ENCODE assay signal across 25 mouse cellular contexts in genomic region chrX:12241751-12242150, GRCm38 (mm10).
DNase-seq lines count a peak whose midpoint lies in the region; ATAC-seq and TF ChIP-seq lines count a peak whose summit lies in the region.
"Had no signal": no experiment of that assay in that cellular context is flagged by ENCODE, and none has a peak within 500 bp of the region (broad histone marks: within the 10 kb centered on the region; RNA-seq: fewer than 3 reads in every experiment).

No protein-coding gene starts in this region.

- no peak overlapping the region for H3K4me2 ChIP-seq in hindbrain, postnatal 0 days (ENCODE audit: low read depth, low read length)
- H3K4me2 ChIP-seq in hindbrain, embryonic 14.5 days (replicated peaks), result no peak overlapping the region
- no peak overlapping the region for H3K4me2 ChIP-seq in lung, embryonic 14.5 days
- H3K4me2 ChIP-seq: kidney, embryonic 15.5 days; limb, embryonic 13.5 days; liver, embryonic 12.5 days; midbrain, embryonic 11.5 days; neural tube, embryonic 12.5 days; stomach, embryonic 15.5 days had no signal

- DNase-seq in hindbrain, postnatal 0 days (ENCODE audit: low spot score), result peak; percentile 25
- no peak for DNase-seq in hindbrain, embryonic 14.5 days (ENCODE audit: low spot score)
- DNase-seq in lung, embryonic 14.5 days, result peak; percentile 36
- DNase-seq in lung, postnatal 14 days, result no peak
- peak; percentile 16 for DNase-seq in retina, postnatal 1 day
- no peak for DNase-seq in retina, embryonic 14.5 days (ENCODE audit: low spot score)
- no peak for DNase-seq in ovary, postnatal 36 days (ENCODE audit: low spot score)
- DNase-seq: adrenal gland, adult 8-10 months; B cell, adult 2 months; cerebellum, adult 9-10 months; layer of hippocampus, postnatal 36 days; lung, adult 2 months; thymus, postnatal 25 days had no signal

- H3K27ac ChIP-seq in hindbrain, postnatal 0 days, result no peak overlapping the region
- no peak overlapping the region for H3K27ac ChIP-seq in hindbrain, embryonic 14.5 days
- H3K27ac ChIP-seq in lung, embryonic 14.5 days (ENCODE audit: low read depth), result no peak overlapping the region
- H3K27ac ChIP-seq: forebrain, embryonic 10.5 days; heart, embryonic 10.5 days; kidney, embryonic 15.5 days; limb, embryonic 13.5 days; liver, embryonic 12.5 days; neural tube, embryonic 12.5 days; stomach, embryonic 15.5 days had no signal

- WGBS in hindbrain, postnatal 0 days, result 34% methylated on average over 4 of the region's 4 CpGs
- WGBS in hindbrain, embryonic 14.5 days, result 41% methylated on average over 4 of the region's 4 CpGs
- 34% methylated on average over 4 of the region's 4 CpGs for WGBS in lung, embryonic 14.5 days

- no peak for TF ChIP-seq CTCF in hindbrain, postnatal 0 days (IDR thresholded peaks at IDR 0.05; ENCODE audit: low read depth)
- TF ChIP-seq CTCF in lung, embryonic 14.5 days (IDR thresholded peaks at IDR 0.05; ENCODE audit: low read depth), result no peak

- no peaks in the 10 kb centered on the region for H3K4me1 ChIP-seq in hindbrain, postnatal 0 days (ENCODE audit: insufficient read depth, low read length)
- H3K4me1 ChIP-seq in hindbrain, embryonic 14.5 days (replicated peaks; ENCODE audit: control insufficient read depth, insufficient read depth, low read length), result no peaks in the 10 kb centered on the region
- H3K4me1 ChIP-seq in lung, embryonic 14.5 days (ENCODE audit: insufficient read depth), result no peaks in the 10 kb centered on the region
- H3K4me1 ChIP-seq: forebrain, embryonic 10.5 days; heart, embryonic 10.5 days; kidney, embryonic 15.5 days; limb, embryonic 13.5 days; liver, embryonic 12.5 days; neural tube, embryonic 12.5 days; stomach, embryonic 15.5 days had no signal

- H3K36me3 ChIP-seq in hindbrain, postnatal 0 days (ENCODE audit: insufficient read depth, low read length), result no peaks in the 10 kb centered on the region
- no peaks in the 10 kb centered on the region for H3K36me3 ChIP-seq in hindbrain, embryonic 14.5 days (replicated peaks; ENCODE audit: control insufficient read depth, insufficient read depth)
- H3K36me3 ChIP-seq in lung, embryonic 14.5 days (ENCODE audit: insufficient read depth), result no peaks in the 10 kb centered on the region
- H3K36me3 ChIP-seq: forebrain, embryonic 10.5 days; G1E; heart, embryonic 10.5 days; kidney, embryonic 15.5 days; limb, embryonic 13.5 days; liver, embryonic 12.5 days; neural tube, embryonic 12.5 days; stomach, embryonic 15.5 days had no signal

- no peaks in the 10 kb centered on the region for H3K9me3 ChIP-seq in hindbrain, postnatal 0 days (ENCODE audit: low read length)
- H3K9me3 ChIP-seq in hindbrain, embryonic 14.5 days (ENCODE audit: control insufficient read depth, low read length), result no peaks in the 10 kb centered on the region
- H3K9me3 ChIP-seq in lung, embryonic 14.5 days (ENCODE audit: low read depth, low read length), result no peaks in the 10 kb centered on the region
- H3K9me3 ChIP-seq: forebrain, embryonic 10.5 days; G1E; heart, embryonic 10.5 days; kidney, embryonic 15.5 days; limb, embryonic 13.5 days; liver, embryonic 12.5 days; stomach, embryonic 15.5 days had no signal

- no peaks in the 10 kb centered on the region for H3K27me3 ChIP-seq in hindbrain, postnatal 0 days (ENCODE audit: insufficient read depth, low read length)
- H3K27me3 ChIP-seq in hindbrain, embryonic 14.5 days (ENCODE audit: control insufficient read depth, insufficient read depth, low read length), result no peaks in the 10 kb centered on the region
- H3K27me3 ChIP-seq in lung, embryonic 14.5 days (ENCODE audit: insufficient read depth, low read length), result no peaks in the 10 kb centered on the region
- H3K27me3 ChIP-seq: CH12.LX; kidney, embryonic 15.5 days; limb, embryonic 13.5 days; liver, embryonic 12.5 days; neural tube, embryonic 12.5 days; stomach, embryonic 15.5 days had no signal

- no peak for ATAC-seq in hindbrain, postnatal 0 days
- no peak for ATAC-seq in hindbrain, embryonic 14.5 days (ENCODE audit: low FRiP score)
- no peak for ATAC-seq in lung, embryonic 14.5 days (ENCODE audit: insufficient read depth)
- ATAC-seq: hindbrain, embryonic 16.5 days; intestine, embryonic 16.5 days; liver, embryonic 12.5 days had no signal

- H3K9ac ChIP-seq in hindbrain, postnatal 0 days (replicated peaks; ENCODE audit: low read length), result no peak overlapping the region
- H3K9ac ChIP-seq in hindbrain, embryonic 14.5 days, result no peak overlapping the region
- no peak overlapping the region for H3K9ac ChIP-seq in lung, embryonic 14.5 days
- H3K9ac ChIP-seq: kidney, embryonic 15.5 days; limb, embryonic 13.5 days; liver, embryonic 12.5 days; neural tube, embryonic 12.5 days; stomach, embryonic 15.5 days had no signal

- H3K4me3 ChIP-seq in hindbrain, postnatal 0 days (ENCODE audit: low read length), result no peak overlapping the region
- no peak overlapping the region for H3K4me3 ChIP-seq in hindbrain, embryonic 14.5 days (replicated peaks; ENCODE audit: low read length)
- no peak overlapping the region for H3K4me3 ChIP-seq in lung, embryonic 14.5 days (ENCODE audit: low read depth, low read length)
- H3K4me3 ChIP-seq: forebrain, embryonic 10.5 days; heart, embryonic 10.5 days; kidney, embryonic 15.5 days; limb, embryonic 13.5 days; liver, embryonic 12.5 days; neural tube, embryonic 12.5 days; stomach, embryonic 15.5 days had no signal

Comparison
In these comparisons a context has a peak if more than half of its experiments do, and no peak if none do; other contexts are left out.
1. DNase-seq: peak in hindbrain, postnatal 0 days (single experiment), lung, embryonic 14.5 days (single experiment) and retina, postnatal 1 day (single experiment); none in hindbrain, embryonic 14.5 days (single experiment), lung, postnatal 14 days (single experiment), retina, embryonic 14.5 days (single experiment) and ovary, postnatal 36 days (single experiment).